Mouse (Mus musculus): ENCODE data around the gene Nol6.

The Nol6 gene

GRCm38 (mm10) chr4:41124180-41124951 lies at the start of gene Nol6:
Gene Nol6, minus strand, starts transcription at chr4:41124455.
- in situ Hi-C loops (cut with MboI, MseI), result loop anchor here (5.0 kb wide), 1 partner anchor 43 kb away; no protein-coding TSS in a partner anchor

GRCm38 (mm10) chr4:41170970-41171369 lies 46.7 kb upstream of the Nol6 start:
- in situ Hi-C loops (cut with MboI, MseI), result no loop called here

GRCm38 (mm10) chr4:41165693-41166475 lies 41.6 kb upstream of the Nol6 start:
- in situ Hi-C loops (cut with MboI, MseI), result loop anchor here (5.0 kb wide), 1 partner anchor 44 kb away; the partner anchor contains the start of gene Nol6

GRCm38 (mm10) chr4:41164974-41165373 lies 40.7 kb upstream of the Nol6 start:
- in situ Hi-C loops (cut with MboI, MseI), result loop anchor here (5.0 kb wide), 1 partner anchor 43 kb away; the partner anchor contains the start of gene Nol6

GRCm38 (mm10) chr4:41161232-41161631 lies 37.0 kb upstream of the Nol6 start:
- in situ Hi-C loops (cut with MboI, MseI), result no loop called here

GRCm38 (mm10) chr4:41158251-41158650 lies 34.0 kb upstream of the Nol6 start:
- in situ Hi-C loops (cut with MboI, MseI), result no loop called here

- in situ Hi-C loops (cut with MboI, MseI), result no loop called here
Observed at GRCm38 (mm10) chr4:41156961-41157360, 32.7 kb upstream of the Nol6 start.

GRCm38 (mm10) chr4:41153146-41153545 lies 28.9 kb upstream of the Nol6 start:
- in situ Hi-C loops (cut with MboI, MseI), result no loop called here

- in situ Hi-C loops (cut with MboI, MseI), result no loop called here
Observed at GRCm38 (mm10) chr4:41151186-41151585, 26.9 kb upstream of the Nol6 start.

GRCm38 (mm10) chr4:41149891-41150290 lies 25.6 kb upstream of the Nol6 start:
- in situ Hi-C loops (cut with MboI, MseI), result no loop called here

- in situ Hi-C loops (cut with MboI, MseI), result no loop called here
Observed at GRCm38 (mm10) chr4:41142601-41143000, 18.3 kb upstream of the Nol6 start.

- in situ Hi-C loops (cut with MboI, MseI), result no loop called here
Observed at GRCm38 (mm10) chr4:41140174-41140875, 16.1 kb upstream of the Nol6 start.

GRCm38 (mm10) chr4:41136811-41137210 lies 12.6 kb upstream of the Nol6 start:
- in situ Hi-C loops (cut with MboI, MseI), result no loop called here

- in situ Hi-C loops (cut with MboI, MseI), result no loop called here
Observed at GRCm38 (mm10) chr4:41136454-41136805, 12.2 kb upstream of the Nol6 start.

GRCm38 (mm10) chr4:41135711-41136453 lies 11.6 kb upstream of the Nol6 start, which contains the start of gene Ube2r2:
Gene Ube2r2, plus strand, starts transcription at chr4:41135743.
- in situ Hi-C loops (cut with MboI, MseI), result no loop called here

GRCm38 (mm10) chr4:41134935-41135710 lies 10.9 kb upstream of the Nol6 start:
- in situ Hi-C loops (cut with MboI, MseI), result no loop called here

GRCm38 (mm10) chr4:41133529-41134291 lies 9.5 kb upstream of the Nol6 start:
- in situ Hi-C loops (cut with MboI, MseI), result no loop called here

GRCm38 (mm10) chr4:41132471-41132870 lies 8.2 kb upstream of the Nol6 start:
- in situ Hi-C loops (cut with MboI, MseI), result no loop called here

- in situ Hi-C loops (cut with MboI, MseI), result no loop called here
Observed at GRCm38 (mm10) chr4:41129836-41130235, 5.6 kb upstream of the Nol6 start.

- in situ Hi-C loops (cut with MboI, MseI), result no loop called here
Observed at GRCm38 (mm10) chr4:41129406-41129805, 5.2 kb upstream of the Nol6 start.

All from regulatory T cell (primary cell).